Mouse (Mus musculus) cortical plate, adult 2 months (tissue): ENCODE measurements around the gene Ywhae.

Experiments used
- CTCF ChIP-seq: fragments of 200-500 bp; IDR thresholded peaks from 2 replicates; pipeline ENCODE4 v1.5.1; 2011; ENCODE audit warnings: mild to moderate bottlenecking, control low read depth, low read length; ENCODE audit not compliant: insufficient read depth; ENCODE audit errors: extremely low read depth
- POLR2A ChIP-seq: fragments of 200-500 bp; IDR thresholded peaks from 2 replicates; pipeline ENCODE4 v1.6.1; 2011; ENCODE audit warnings: mild to moderate bottlenecking, low read length, control low read depth; ENCODE audit not compliant: insufficient read depth; ENCODE audit errors: extremely low read depth

DNA sequence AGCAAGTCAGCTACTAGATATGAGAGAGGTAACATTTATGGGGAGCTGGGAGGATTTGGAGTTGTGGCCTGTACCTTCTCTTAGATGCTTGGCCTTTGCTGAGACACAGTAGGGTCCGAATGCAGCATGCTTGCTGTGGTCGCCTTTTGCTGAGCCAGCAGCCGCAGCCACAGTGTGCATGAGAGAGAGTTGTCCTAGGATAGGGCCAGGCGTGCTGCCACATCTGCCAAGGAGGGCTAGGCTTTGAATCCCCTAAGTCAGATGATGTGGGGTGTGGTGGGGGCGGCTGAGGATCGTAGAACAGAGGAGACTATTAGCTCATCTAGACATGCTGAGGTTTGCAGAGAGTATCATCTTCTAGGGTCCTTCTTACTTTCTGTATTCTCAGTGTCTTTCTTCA is 29.9 kb upstream of the Ywhae start:
- no peak for TF ChIP-seq CTCF
- no peak for TF ChIP-seq POLR2A
